Mouse (Mus musculus): ENCODE measurements around the gene 4930556J24Rik.
A peak's percentile ranks its signal among the peaks of the same experiment; 100 is the strongest.

- TF ChIP-seq CTCF (IDR thresholded peaks at IDR 0.05 in 2 of 3, conservative IDR thresholded peaks at IDR 0.05 in 1 of 3; ENCODE audit: control insufficient read depth in 1 of 3, insufficient read depth in 1 of 3, low read depth in 2 of 3, low read length in 3 of 3, poor library complexity in 1 of 3, severe bottlenecking in 1 of 3) (peak; percentile 82 to 99 (median 96)), GATA1 (IDR thresholded peaks at IDR 0.05; ENCODE audit: low read depth, low read length) (no peak), ZKSCAN1 (IDR thresholded peaks at IDR 0.05; ENCODE audit: low read depth, low read length) (no peak), ZNF384 (IDR thresholded peaks at IDR 0.05; ENCODE audit: low read depth, low read length) (no peak), POLR2A (IDR thresholded peaks at IDR 0.05; ENCODE audit: control insufficient read depth in 1 of 2, insufficient read depth in 1 of 2, low read depth in 1 of 2, low read length in 2 of 2, poor library complexity in 1 of 2) (peak; percentile 7 to 29; a peak in 2 of 4 replicates), GABPA (IDR thresholded peaks at IDR 0.05; ENCODE audit: low read depth, low read length) (no peak), KAT2A (conservative IDR thresholded peaks at IDR 0.05; ENCODE audit: low read depth, low read length) (no peak)
Observed at GRCm38 (mm10) chr11:3914109-3914840, 62.3 kb downstream of the 4930556J24Rik start, which contains the start of gene Slc35e4.

All from MEL (cell line).